ENCODE assay signal across 8 mouse cellular contexts in the genomic region with DNA sequence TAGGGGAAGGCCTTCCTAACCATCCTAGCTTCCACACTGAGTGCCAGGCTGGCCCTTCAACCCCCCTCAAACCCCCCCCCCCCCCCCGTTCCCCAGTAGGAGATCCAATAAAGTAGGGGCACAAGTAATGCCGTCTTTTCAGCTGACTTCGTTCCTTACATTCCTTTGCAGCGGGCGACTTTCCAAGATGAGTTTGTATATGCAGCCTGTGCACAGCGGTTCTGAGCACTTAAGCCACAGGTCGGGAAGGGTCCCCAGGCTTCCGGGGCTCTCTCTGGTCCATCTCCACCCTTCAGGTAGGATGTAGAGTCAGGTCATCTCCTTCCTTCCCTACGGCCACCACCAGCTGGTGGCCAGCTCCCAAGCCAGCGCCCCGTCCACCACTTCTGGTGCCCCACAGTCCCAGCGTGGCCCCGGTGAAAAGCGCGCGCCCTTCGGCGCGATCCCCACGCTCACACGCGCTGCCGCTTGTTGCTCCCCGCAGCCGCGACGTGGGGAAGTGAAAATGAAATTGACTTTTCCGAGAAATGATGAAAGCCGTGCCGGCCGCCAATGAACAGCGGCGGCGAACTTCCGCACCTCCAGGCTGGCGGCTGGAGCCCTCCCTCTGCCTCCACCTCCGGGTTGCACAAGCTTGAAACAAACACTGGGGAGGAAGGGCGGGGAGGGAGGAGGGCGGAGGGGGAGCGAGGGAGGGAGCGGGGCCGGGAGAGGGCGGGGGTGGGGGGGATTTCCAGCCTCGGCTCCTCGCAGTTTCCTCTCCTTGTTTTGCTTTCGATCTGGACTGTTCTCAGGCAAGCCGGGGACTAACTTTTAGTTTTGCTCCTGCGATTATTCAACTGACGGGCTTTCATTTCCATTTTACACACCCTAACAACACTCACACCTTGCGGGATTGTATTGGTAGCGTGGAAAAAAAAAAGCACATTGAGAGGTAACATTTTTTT. TPM values are rescaled to one million over a fixed set of nuclear protein-coding genes. Genes with fewer than 3 reads are reported as not detected.
DNase-seq lines count a peak whose midpoint lies in the region; ATAC-seq and TF ChIP-seq lines count a peak whose summit lies in the region.

A gene (plus strand): TSS at position 730 of the 947 bp plus-strand sequence.

- 0 out of 2 replicates have a peak, but pooled peaks cover 5% of the 10 kb centered on the region for H3K9me3 ChIP-seq in forebrain, embryonic 12.5 days
- no peaks in the 10 kb centered on the region for H3K9me3 ChIP-seq in heart, postnatal 0 days (replicated peaks; ENCODE audit: control insufficient read depth, low read length)
- H3K9me3 ChIP-seq in liver, postnatal 0 days (ENCODE audit: low read length): 0 out of 2 replicates have a peak, but pooled peaks cover 4% of the 10 kb centered on the region
- H3K9me3 ChIP-seq in neural tube, embryonic 13.5 days: no peaks in the 10 kb centered on the region

- peak; percentile 67 for TF ChIP-seq EP300 in heart, postnatal 0 days (IDR thresholded peaks at IDR 0.05; ENCODE audit: low read depth)
- TF ChIP-seq EP300 in liver, postnatal 0 days (IDR thresholded peaks at IDR 0.05; ENCODE audit: low read depth): peak; percentile 82

- H3K27ac ChIP-seq in forebrain, embryonic 12.5 days: peak within 1 kb of the TSS; percentile 91
- H3K27ac ChIP-seq in heart, postnatal 0 days (ENCODE audit: low read depth): peak within 1 kb of the TSS; percentile 94
- peak within 1 kb of the TSS; percentile 99 for H3K27ac ChIP-seq in liver, postnatal 0 days (ENCODE audit: low read depth)
- peak within 1 kb of the TSS; percentile 93 for H3K27ac ChIP-seq in neural tube, embryonic 13.5 days (replicated peaks)

- H3K4me3 ChIP-seq in forebrain, embryonic 12.5 days (replicated peaks): peak within 1 kb of the TSS; percentile 92
- peak within 1 kb of the TSS; percentile 81 for H3K4me3 ChIP-seq in heart, postnatal 0 days (ENCODE audit: low read depth, low read length)
- peak within 1 kb of the TSS; percentile 93 for H3K4me3 ChIP-seq in liver, postnatal 0 days (ENCODE audit: low read depth, low read length)
- peak within 1 kb of the TSS; percentile 94 for H3K4me3 ChIP-seq in neural tube, embryonic 13.5 days

- no peaks in the 10 kb centered on the region for H3K36me3 ChIP-seq in forebrain, embryonic 12.5 days (replicated peaks)
- no peaks in the 10 kb centered on the region for H3K36me3 ChIP-seq in heart, postnatal 0 days (replicated peaks; ENCODE audit: control insufficient read depth, insufficient read depth, low read length)
- H3K36me3 ChIP-seq in liver, postnatal 0 days (replicated peaks; ENCODE audit: insufficient read depth, low read length): peaks cover 5% of the 10 kb centered on the region; the same call in 1 of the 2 replicates
- H3K36me3 ChIP-seq in neural tube, embryonic 13.5 days: no peaks in the 10 kb centered on the region

- H3K27me3 ChIP-seq in forebrain, embryonic 12.5 days: no peaks in the 10 kb centered on the region
- no peaks in the 10 kb centered on the region for H3K27me3 ChIP-seq in heart, postnatal 0 days (ENCODE audit: control insufficient read depth, insufficient read depth, low read length)
- no peaks in the 10 kb centered on the region for H3K27me3 ChIP-seq in liver, postnatal 0 days (ENCODE audit: insufficient read depth, low read length)
- H3K27me3 ChIP-seq in neural tube, embryonic 13.5 days: no peaks in the 10 kb centered on the region

- no peak for TF ChIP-seq CTCF in heart, postnatal 0 days (IDR thresholded peaks at IDR 0.05; ENCODE audit: low read depth)
- no peak; the same call in 1 of the 2 replicates for TF ChIP-seq CTCF in liver, postnatal 0 days (IDR thresholded peaks at IDR 0.05; ENCODE audit: low read depth)

- peaks cover 7% of the 10 kb centered on the region for H3K4me1 ChIP-seq in forebrain, embryonic 12.5 days
- H3K4me1 ChIP-seq in heart, postnatal 0 days (ENCODE audit: control insufficient read depth, insufficient read depth): peaks cover 31% of the 10 kb centered on the region
- peaks cover 37% of the 10 kb centered on the region for H3K4me1 ChIP-seq in liver, postnatal 0 days (ENCODE audit: insufficient read depth)
- H3K4me1 ChIP-seq in neural tube, embryonic 13.5 days (replicated peaks): peaks cover 28% of the 10 kb centered on the region

- H3K4me2 ChIP-seq in forebrain, embryonic 12.5 days: peak within 1 kb of the TSS; percentile 79
- H3K4me2 ChIP-seq in heart, postnatal 0 days (ENCODE audit: low read depth, low read length): peak within 1 kb of the TSS; percentile 69
- H3K4me2 ChIP-seq in liver, postnatal 0 days (ENCODE audit: low read depth, low read length): peak within 1 kb of the TSS; percentile 87
- peak within 1 kb of the TSS; percentile 76 for H3K4me2 ChIP-seq in neural tube, embryonic 13.5 days

- under 1% methylated on average over 44 of the region's 51 CpGs for WGBS in forebrain, embryonic 12.5 days
- WGBS in heart, postnatal 0 days: 1% methylated on average over 48 of the region's 51 CpGs
- under 1% methylated on average over 48 of the region's 51 CpGs for WGBS in liver, postnatal 0 days (ENCODE audit: insufficient replicate concordance)
- WGBS in neural tube, embryonic 13.5 days: under 1% methylated on average over 46 of the region's 51 CpGs

- H3K9ac ChIP-seq in forebrain, embryonic 12.5 days: peak within 1 kb of the TSS; percentile 96
- H3K9ac ChIP-seq in heart, postnatal 0 days (replicated peaks; ENCODE audit: low read depth, low read length): peak within 1 kb of the TSS; percentile 87
- peak within 1 kb of the TSS; percentile 99 for H3K9ac ChIP-seq in liver, postnatal 0 days (replicated peaks)
- peak within 1 kb of the TSS; percentile 99 for H3K9ac ChIP-seq in neural tube, embryonic 13.5 days

- DNase-seq in ES-CJ7 (ENCODE audit: low read depth, low spot score): peak; percentile 89
- DNase-seq in heart, postnatal 0 days (ENCODE audit: low spot score): peak; percentile 95
- peak; percentile 93 to 95 for DNase-seq in kidney, postnatal 36 days
- DNase-seq in liver, postnatal 0 days: peak; percentile 95
- DNase-seq in telencephalon, adult 2 months (ENCODE audit: low read depth, low spot score): peak; percentile 84

- peak; percentile 66 for ATAC-seq in cerebellum, adult (ENCODE audit: insufficient number of reproducible peaks, low FRiP score, low TSS enrichment)
- peak; percentile 69 for ATAC-seq in forebrain, embryonic 12.5 days (ENCODE audit: low FRiP score)
- ATAC-seq in heart, postnatal 0 days (ENCODE audit: insufficient read depth, low read depth): peak; percentile 85
- ATAC-seq in liver, postnatal 0 days: peak; percentile 84
- peak; percentile 64 for ATAC-seq in neural tube, embryonic 13.5 days (ENCODE audit: low read depth)

RNA-seq across cellular contexts. Expression of the gene that starts here (rescaled TPM):
- 11.5 and 11.7 TPM in 2 replicates for polyA plus RNA-seq in forebrain, embryonic 12.5 days (2016; fragmentation: Nextera tagmentation; extraction: Ambion mirVana)
- 3.5 and 4.6 TPM in 2 replicates for total RNA-seq in heart, postnatal 0 days (2014; rRNA removed; ENCODE audit: low replicate concordance)
- 22.2 and 22.5 TPM in 2 replicates for polyA plus RNA-seq in heart, postnatal 0 days (2015; fragmentation: Nextera tagmentation; extraction: Ambion mirVana)
- 23.1 and 24.3 TPM in 2 replicates for polyA plus RNA-seq in liver, postnatal 0 days (2015; fragmentation: Nextera tagmentation; extraction: Ambion mirVana)
- 11.6 and 13.5 TPM in 2 replicates for polyA plus RNA-seq in neural tube, embryonic 13.5 days (2015; fragmentation: Nextera tagmentation; extraction: Ambion mirVana)

Comparison
In these comparisons a context has a peak if more than half of its experiments do, and no peak if none do; other contexts are left out.
1. Peak in every context shown above with its lines: DNase-seq, ATAC-seq, H3K4me3 ChIP-seq and H3K27ac ChIP-seq.